Mouse (Mus musculus) heart, embryonic 10.5 days (tissue): ENCODE data around the gene Hoxb5. TPM values are rescaled to one million over a fixed set of nuclear protein-coding genes. Genes with fewer than 3 reads are reported as not detected.

Source experiments
- DNase-seq: peaks from one replicate; pipeline ENCODE4 v3.0.0-alpha.2; 2017; ENCODE audit warnings: low spot score
- H3K27ac ChIP-seq: fragments of 300-500 bp; sonication (generic); 2 replicates; pipeline ENCODE4 v1.5.1; 2016; ENCODE audit warnings: mild to moderate bottlenecking
- H3K27me3 ChIP-seq: fragments of 300-500 bp; sonication (generic); 2 replicates; pipeline ENCODE4 v1.6.1; 2016; ENCODE audit warnings: mild to moderate bottlenecking; ENCODE audit not compliant: poor library complexity, insufficient read depth, severe bottlenecking
- H3K36me3 ChIP-seq: fragments of 300-500 bp; sonication (generic); 2 replicates; pipeline ENCODE4 v1.6.1; 2016; ENCODE audit warnings: mild to moderate bottlenecking, moderate library complexity
- H3K4me1 ChIP-seq: fragments of 300-500 bp; sonication (generic); 2 replicates; pipeline ENCODE4 v1.6.1; 2016; ENCODE audit warnings: mild to moderate bottlenecking
- H3K4me3 ChIP-seq: fragments of 300-500 bp; sonication (generic); 2 replicates; pipeline ENCODE4 v1.5.1; 2016; ENCODE audit warnings: mild to moderate bottlenecking, moderate library complexity
- H3K9me3 ChIP-seq: fragments of 300-500 bp; sonication (generic); 2 replicates; pipeline ENCODE4 v1.6.1; 2016; ENCODE audit warnings: mild to moderate bottlenecking, moderate library complexity
- WGBS: fragments of 180-500 bp; shearing (Covaris S2); methylation state at CpG from one replicate; pipeline ENCODE4 v1.1.7; 2016; 5-methylcytosine and 5-hydroxymethylcytosine counted together
- polyA plus RNA-seq: library from polyadenylated mRNA; unstranded; fragments of >200 nt; fragmentation: Nextera tagmentation; extraction: Ambion mirVana; gene quantifications from 2 replicates; pipeline ENCODE4 v1.2.1, GENCODE M21; 2016

The Hoxb5 gene
- polyA plus RNA-seq, 1 experiment from 2014 or later = 5.2 TPM

GRCm38 (mm10) chr11:96278324-96278723, 24.8 kb upstream of the Hoxb5 start:
- no peak for DNase-seq
- no peaks in the 10 kb centered on the region for H3K9me3 ChIP-seq
- peaks cover 100% of the 10 kb centered on the region for H3K27me3 ChIP-seq
- H3K4me3 ChIP-seq = no peak overlapping the region
- 19% methylated on average over 14 of the region's 14 CpGs for WGBS
- H3K4me1 ChIP-seq = peaks cover 5% of the 10 kb centered on the region; the same call in 1 of the 2 replicates
- H3K27ac ChIP-seq = no peak overlapping the region
- H3K36me3 ChIP-seq = no peaks in the 10 kb centered on the region

- Histone ChIP-seq H3K9me3 (no peaks in the 10 kb centered on the region), H3K36me3 (no peaks in the 10 kb centered on the region), H3K4me3 (no peak overlapping the region), H3K27ac (no peak overlapping the region), H3K27me3 (peaks cover 100% of the 10 kb centered on the region), H3K4me1 (peaks cover 7% of the 10 kb centered on the region; the same call in 1 of the 2 replicates)
- DNase-seq = peak; percentile 87
- under 1% methylated on average over 9 of the region's 9 CpGs for WGBS
Observed at GRCm38 (mm10) chr11:96278773-96279172, 24.4 kb upstream of the Hoxb5 start.

GRCm38 (mm10) chr11:96279421-96280233, 23.5 kb upstream of the Hoxb5 start:
- peaks cover 100% of the 10 kb centered on the region for H3K27me3 ChIP-seq
- H3K4me3 ChIP-seq = no peak overlapping the region
- DNase-seq = peak; percentile 72
- H3K36me3 ChIP-seq = no peaks in the 10 kb centered on the region
- H3K9me3 ChIP-seq = no peaks in the 10 kb centered on the region
- no peak overlapping the region for H3K27ac ChIP-seq
- peaks cover 14% of the 10 kb centered on the region for H3K4me1 ChIP-seq
- WGBS = 4% methylated on average over 31 of the region's 31 CpGs

- 6% methylated on average over 8 of the region's 8 CpGs for WGBS
- Histone ChIP-seq H3K9me3 (no peaks in the 10 kb centered on the region), H3K36me3 (no peaks in the 10 kb centered on the region), H3K27me3 (peaks cover 100% of the 10 kb centered on the region), H3K27ac (no peak overlapping the region), H3K4me3 (no peak overlapping the region), H3K4me1 (peaks cover 20% of the 10 kb centered on the region)
- peak; percentile 71 for DNase-seq
Observed at GRCm38 (mm10) chr11:96280399-96281378, 22.4 kb upstream of the Hoxb5 start.

- WGBS = 7% methylated on average over 18 of the region's 18 CpGs
- Histone ChIP-seq H3K4me1 (peaks cover 21% of the 10 kb centered on the region), H3K4me3 (no peak overlapping the region)
Observed at GRCm38 (mm10) chr11:96281396-96281795, 21.7 kb upstream of the Hoxb5 start.

GRCm38 (mm10) chr11:96281855-96282570, 21.1 kb upstream of the Hoxb5 start, which contains the start of gene Hoxb8:
TSS of gene Hoxb8 (plus strand) at chr11:96281905.
- H3K27ac ChIP-seq = no peak within 1 kb of the TSS
- peaks cover 100% of the 10 kb centered on the region for H3K27me3 ChIP-seq
- WGBS = 1% methylated on average over 27 of the region's 27 CpGs
- H3K36me3 ChIP-seq = no peaks in the 10 kb centered on the region
- no peak for DNase-seq
- peak within 1 kb of the TSS; percentile 23 for H3K4me3 ChIP-seq
- H3K9me3 ChIP-seq = no peaks in the 10 kb centered on the region
- peaks cover 26% of the 10 kb centered on the region for H3K4me1 ChIP-seq

More at GRCm38 (mm10) chr11:96281396-96281795, 21.7 kb upstream of the Hoxb5 start:
- peak; percentile 70 for DNase-seq
- no peak overlapping the region for H3K27ac ChIP-seq
- peaks cover 100% of the 10 kb centered on the region for H3K27me3 ChIP-seq
- no peaks in the 10 kb centered on the region for H3K36me3 ChIP-seq
- H3K9me3 ChIP-seq = no peaks in the 10 kb centered on the region

- H3K9me3 ChIP-seq = no peaks in the 10 kb centered on the region
- WGBS = under 1% methylated on average over 49 of the region's 49 CpGs
- peaks cover 100% of the 10 kb centered on the region for H3K27me3 ChIP-seq
- DNase-seq = peak; percentile 76
- H3K4me3 ChIP-seq = peak overlapping the region; percentile 23
- H3K36me3 ChIP-seq = no peaks in the 10 kb centered on the region
- peaks cover 31% of the 10 kb centered on the region for H3K4me1 ChIP-seq
- no peak overlapping the region for H3K27ac ChIP-seq
Observed at GRCm38 (mm10) chr11:96282795-96283430, 20.2 kb upstream of the Hoxb5 start.

GRCm38 (mm10) chr11:96284041-96284749, 18.9 kb upstream of the Hoxb5 start:
- DNase-seq = peak; percentile 75
- Histone ChIP-seq H3K4me3 (peak overlapping the region; percentile 56), H3K36me3 (no peaks in the 10 kb centered on the region), H3K27ac (no peak overlapping the region), H3K9me3 (no peaks in the 10 kb centered on the region), H3K4me1 (peaks cover 31% of the 10 kb centered on the region), H3K27me3 (peaks cover 100% of the 10 kb centered on the region)
- under 1% methylated on average over 49 of the region's 49 CpGs for WGBS

GRCm38 (mm10) chr11:96284774-96285734, 18.1 kb upstream of the Hoxb5 start:
- H3K4me3 ChIP-seq = peak overlapping the region; percentile 56
- WGBS = under 1% methylated on average over 37 of the region's 37 CpGs
- H3K27me3 ChIP-seq = peaks cover 100% of the 10 kb centered on the region
- peak; percentile 75 for DNase-seq
- H3K9me3 ChIP-seq = no peaks in the 10 kb centered on the region
- no peak overlapping the region for H3K27ac ChIP-seq
- peaks cover 31% of the 10 kb centered on the region for H3K4me1 ChIP-seq
- H3K36me3 ChIP-seq = no peaks in the 10 kb centered on the region

- H3K4me3 ChIP-seq = peak within 1 kb of the TSS; percentile 51
- no peaks in the 10 kb centered on the region for H3K9me3 ChIP-seq
- H3K4me1 ChIP-seq = peaks cover 31% of the 10 kb centered on the region
- under 1% methylated on average over 43 of the region's 43 CpGs for WGBS
- H3K36me3 ChIP-seq = no peaks in the 10 kb centered on the region
- peak; percentile 74 for DNase-seq
- peaks cover 100% of the 10 kb centered on the region for H3K27me3 ChIP-seq
- no peak within 1 kb of the TSS for H3K27ac ChIP-seq
Observed at GRCm38 (mm10) chr11:96285771-96286738, 17.1 kb upstream of the Hoxb5 start, which contains the start of gene Hoxb7. TSS of gene Hoxb7 (plus strand) at chr11:96286623.
